Mouse (Mus musculus) ES-E14 (cell line): ENCODE results near the gene Agpat1.
A peak's percentile ranks its signal among the peaks of the same experiment; 100 is the strongest.

Source experiments
- CHD2 ChIP-seq: IDR thresholded peaks from 2 replicates; pipeline ENCODE4 v1.6.1; 2014; ENCODE audit warnings: mild to moderate bottlenecking, low read depth, low read length, inconsistent platforms
- HCFC1 ChIP-seq: IDR thresholded peaks from 2 replicates; pipeline ENCODE4 v1.6.1; 2012; ENCODE audit warnings: low read length, inconsistent platforms, borderline replicate concordance; ENCODE audit not compliant: insufficient read depth
- MAFK ChIP-seq: IDR thresholded peaks from 2 replicates; pipeline ENCODE4 v1.6.1; 2014; ENCODE audit warnings: mild to moderate bottlenecking, low read depth, low read length, inconsistent platforms; ENCODE audit not compliant: insufficient read depth
- ZC3H11A ChIP-seq: IDR thresholded peaks from 2 replicates; pipeline ENCODE4 v1.6.1; 2012; ENCODE audit warnings: low read depth, mild to moderate bottlenecking, inconsistent platforms, low read length, borderline replicate concordance
- ZNF384 ChIP-seq: IDR thresholded peaks from 2 replicates; pipeline ENCODE4 v1.6.1; 2012; ENCODE audit warnings: low read depth, low read length, inconsistent platforms

DNA sequence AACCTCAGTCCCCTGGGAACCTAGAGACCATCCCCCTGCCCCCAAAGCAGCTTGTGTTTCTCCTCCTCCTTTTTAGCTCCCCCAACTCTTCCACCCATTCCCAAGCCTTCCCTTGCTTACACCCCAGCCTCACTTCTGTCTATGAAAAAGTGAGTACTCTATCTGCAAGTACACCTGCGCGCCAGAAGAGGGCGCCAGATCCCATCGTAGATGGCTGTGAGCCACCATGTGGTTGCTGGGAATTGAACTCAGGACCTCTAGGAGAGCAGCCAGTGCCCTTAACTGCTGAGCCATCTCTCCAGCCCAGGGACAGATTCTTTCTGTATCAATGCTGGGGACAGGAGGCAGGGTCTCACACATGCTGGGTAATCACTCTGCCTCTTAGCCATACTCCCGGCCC is 32.2 kb upstream of the Agpat1 start:
- TF ChIP-seq HCFC1 (no peak), CHD2 (no peak), MAFK (no peak), ZC3H11A (0 out of 2 replicates have a peak, but pooled peaks have one; percentile 31), ZNF384 (no peak)
